Mouse (Mus musculus) bone marrow, adult 2 months (tissue): ENCODE data around the gene Myh9. TPM values are rescaled to one million over a fixed set of nuclear protein-coding genes. Genes with fewer than 3 reads are reported as not detected.
"Not testable (repeated sequence)": the region's sequence is repeated elsewhere in the genome, so short reads cannot be mapped to it uniquely, and the experiment has no call there.

ENCODE experiments used
- H3K27ac ChIP-seq: fragments of 200-500 bp; 2 replicates; pipeline ENCODE4 v1.5.1; 2012; ENCODE audit warnings: low read depth, mild to moderate bottlenecking, control low read depth, inconsistent platforms, low read length; ENCODE audit not compliant: control insufficient read depth, poor library complexity, insufficient read depth
- H3K4me1 ChIP-seq: fragments of 200-500 bp; 2 replicates; pipeline ENCODE4 v1.6.1; 2011; ENCODE audit warnings: low read length; ENCODE audit not compliant: control insufficient read depth, insufficient read depth
- H3K4me3 ChIP-seq: fragments of 200-500 bp; replicated peaks from 2 replicates; pipeline ENCODE3; 2011; ENCODE audit warnings: mild to moderate bottlenecking, low read depth, low read length, control low read depth; ENCODE audit not compliant: control insufficient read depth
- CTCF ChIP-seq: fragments of 200-500 bp; IDR thresholded peaks from 2 replicates; pipeline ENCODE4 v1.5.1; 2011; ENCODE audit warnings: low read length, control low read depth; ENCODE audit not compliant: control insufficient read depth, insufficient read depth
- POLR2A ChIP-seq: fragments of 200-500 bp; IDR thresholded peaks from 2 replicates; pipeline ENCODE4 v1.6.1; 2011; ENCODE audit warnings: low read depth, mild to moderate bottlenecking, control low read depth, low read length, borderline replicate concordance; ENCODE audit not compliant: control insufficient read depth
- WGBS: fragments of 180-500 bp; shearing (Covaris S2); methylation state at CpG from one replicate; pipeline ENCODE4 v1.1.7; 2018; 5-methylcytosine and 5-hydroxymethylcytosine counted together
- polyA plus RNA-seq: library from polyadenylated mRNA; stranded (reverse); fragments of >200 nt; gene quantifications from 2 replicates; pipeline ENCODE4 v1.2.4, GENCODE M21; 2011; ENCODE audit warnings: low replicate concordance; ENCODE audit not compliant: missing spikeins, insufficient read depth, insufficient read length

Myh9 gene
- polyA plus RNA-seq, 1 experiment, result 399 TPM

GRCm38 (mm10) chr15:77750461-77750860, 91.5 kb downstream of the Myh9 start:
- H3K4me3 ChIP-seq, result no peak overlapping the region
- 49% methylated on average over 1 of the region's 1 CpGs for WGBS
- TF ChIP-seq POLR2A (no peak), CTCF (peak; percentile 54)
- H3K27ac ChIP-seq, result no peak overlapping the region
- no peaks in the 10 kb centered on the region; the same call in 1 of the 2 replicates for H3K4me1 ChIP-seq

DNA sequence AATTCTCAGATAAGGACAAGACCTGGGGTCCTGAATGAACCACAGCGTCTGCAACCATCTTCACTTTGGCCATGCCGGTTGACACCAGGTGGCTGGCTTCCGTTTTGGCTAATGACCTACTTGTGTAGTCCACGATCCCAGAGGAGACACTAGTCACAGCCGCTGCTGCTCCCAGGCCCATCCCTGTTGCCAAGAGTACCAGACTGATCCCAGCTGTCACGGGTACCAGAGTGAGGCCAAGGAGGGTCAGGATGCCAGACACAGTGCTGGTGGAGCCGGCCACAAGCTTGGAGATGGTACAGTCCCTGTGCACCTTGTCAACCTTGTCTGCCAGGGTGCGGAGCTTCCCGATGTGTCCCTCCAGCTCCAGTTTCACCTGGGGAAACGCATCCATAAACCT, 92.3 kb downstream of the Myh9 start:
- TF ChIP-seq CTCF, result no peak
- TF ChIP-seq POLR2A, result no peak
- WGBS, result 97% methylated on average over 10 of the region's 10 CpGs
- no peak overlapping the region for H3K4me3 ChIP-seq
- H3K4me1 ChIP-seq, result no peaks in the 10 kb centered on the region
- no peak overlapping the region for H3K27ac ChIP-seq

DNA sequence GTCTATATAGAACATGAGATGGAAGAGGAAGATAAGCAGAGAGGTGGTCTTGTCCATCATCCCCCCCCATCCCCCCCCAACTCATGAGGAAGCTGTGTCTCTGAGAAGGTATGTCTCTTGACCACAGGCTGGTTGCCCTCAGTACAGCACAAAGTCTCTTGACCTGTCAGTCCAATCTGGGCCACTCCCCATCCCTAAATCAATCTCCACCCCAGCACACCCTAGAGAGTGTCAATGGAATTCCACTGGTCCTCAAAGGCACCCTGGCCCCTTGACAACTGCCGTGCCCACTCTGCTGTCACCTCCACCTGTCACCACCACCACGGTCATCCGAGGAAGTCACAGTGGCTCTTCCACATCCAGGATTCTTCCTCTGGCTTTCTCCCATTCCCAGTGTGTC, 93.6 kb downstream of the Myh9 start:
- H3K27ac ChIP-seq, result no peak overlapping the region
- TF ChIP-seq CTCF, result no peak
- no peak for TF ChIP-seq POLR2A
- no peaks in the 10 kb centered on the region for H3K4me1 ChIP-seq
- WGBS, result 91% methylated on average over 3 of the region's 3 CpGs
- no peak overlapping the region for H3K4me3 ChIP-seq

DNA sequence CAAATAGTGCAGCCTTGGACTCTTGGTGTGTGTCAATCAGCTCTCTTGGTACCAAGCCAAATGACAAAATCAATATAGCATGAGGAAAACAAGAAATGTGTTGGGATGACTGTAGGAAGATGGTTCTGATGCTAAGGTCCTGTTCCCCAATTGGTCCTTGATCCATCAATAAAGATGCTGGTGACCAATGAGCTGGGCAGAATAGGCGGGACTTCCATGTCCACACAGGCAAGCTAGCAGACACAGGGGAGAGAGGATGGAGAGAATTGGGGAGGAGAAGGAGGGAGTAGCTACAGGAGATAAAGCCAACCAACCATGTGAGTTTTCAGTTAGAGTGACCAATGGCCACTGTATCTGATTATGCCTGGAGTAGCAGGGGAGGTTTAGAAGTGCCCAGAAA, 95.6 kb downstream of the Myh9 start:
- no peak overlapping the region for H3K27ac ChIP-seq
- WGBS, result 100% methylated on average over 1 of the region's 1 CpGs
- H3K4me3 ChIP-seq, result no peak overlapping the region
- TF ChIP-seq POLR2A, result no peak
- TF ChIP-seq CTCF, result no peak
- no peaks in the 10 kb centered on the region for H3K4me1 ChIP-seq

DNA sequence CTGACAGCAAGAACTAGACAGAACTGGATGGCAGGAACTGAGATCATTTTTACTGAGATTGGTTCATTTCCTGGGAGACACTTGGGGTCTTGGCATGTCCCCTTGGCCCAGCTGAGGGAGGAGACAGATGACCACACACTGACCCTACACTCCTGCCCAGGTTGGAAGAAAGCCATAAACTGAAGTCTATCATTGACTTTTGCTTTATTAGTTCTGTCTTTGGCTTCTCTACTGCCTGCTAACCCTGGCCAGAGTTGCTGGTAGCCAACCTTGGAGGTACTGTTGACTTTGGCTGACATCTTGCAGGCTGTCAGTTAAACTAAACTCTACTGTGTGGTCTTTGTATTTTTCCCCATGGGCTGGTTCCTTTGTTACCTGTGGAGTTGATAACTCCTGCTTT, 96.9 kb downstream of the Myh9 start:
- Histone ChIP-seq H3K27ac (no peak overlapping the region), H3K4me1 (no peaks in the 10 kb centered on the region), H3K4me3 (no peak overlapping the region)
- TF ChIP-seq POLR2A, result no peak

GRCm38 (mm10) chr15:77744632-77745031, 97.3 kb downstream of the Myh9 start:
- Histone ChIP-seq H3K4me3 (no peak overlapping the region), H3K27ac (no peak overlapping the region), H3K4me1 (no peaks in the 10 kb centered on the region)
- TF ChIP-seq CTCF (no peak), POLR2A (no peak)
- 58% methylated on average over 5 of the region's 5 CpGs for WGBS

- WGBS, result 85% methylated on average over 6 of the region's 6 CpGs
- H3K27ac ChIP-seq, H3K4me3 ChIP-seq, H3K4me1 ChIP-seq: not testable (repeated sequence)
Observed at GRCm38 (mm10) chr15:77741556-77741955, 100.4 kb downstream of the Myh9 start.

DNA sequence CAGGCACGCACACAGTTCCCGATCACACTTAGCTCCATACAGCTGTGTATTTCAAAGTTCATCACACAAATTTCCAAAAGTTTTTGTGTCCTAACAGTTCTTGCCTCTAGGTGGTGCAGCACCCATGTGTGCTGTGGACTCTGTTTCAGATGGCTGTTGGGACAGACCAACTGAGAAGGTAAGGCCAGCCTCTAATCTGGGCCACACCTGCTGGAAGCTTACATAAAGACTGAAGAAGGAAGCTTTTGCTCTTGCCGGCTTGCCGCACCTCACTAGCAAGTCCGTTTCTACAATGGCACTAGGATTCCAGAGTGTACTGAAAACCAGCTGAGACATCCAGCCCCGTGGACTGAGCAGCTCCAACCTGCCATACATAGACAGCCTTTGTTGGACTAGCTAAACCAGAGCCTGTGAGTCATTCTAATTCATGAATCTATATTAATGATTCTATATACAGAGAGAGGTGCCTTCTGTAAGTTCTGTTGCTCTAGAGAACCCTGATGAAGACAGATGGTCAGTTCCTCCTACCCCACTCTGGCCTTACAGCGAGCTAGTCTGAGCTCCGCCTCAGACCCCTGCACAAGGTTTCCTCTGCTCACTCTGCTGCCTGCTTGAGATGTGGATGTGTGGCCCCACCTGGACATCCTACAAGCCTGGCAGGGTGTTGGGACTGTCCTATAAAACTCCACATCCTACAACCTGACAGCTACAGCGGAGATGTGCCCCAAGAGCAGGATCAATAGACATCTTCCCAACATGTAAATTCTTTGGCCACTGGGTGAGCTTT, 101.3 kb downstream of the Myh9 start:
- Histone ChIP-seq H3K27ac (no peak overlapping the region), H3K4me3 (no peak overlapping the region), H3K4me1 (no peaks in the 10 kb centered on the region)
- 72% methylated on average over 9 of the region's 9 CpGs for WGBS
- TF ChIP-seq POLR2A (no peak), CTCF (peak; percentile 39; the same call in 1 of the 2 replicates)

DNA sequence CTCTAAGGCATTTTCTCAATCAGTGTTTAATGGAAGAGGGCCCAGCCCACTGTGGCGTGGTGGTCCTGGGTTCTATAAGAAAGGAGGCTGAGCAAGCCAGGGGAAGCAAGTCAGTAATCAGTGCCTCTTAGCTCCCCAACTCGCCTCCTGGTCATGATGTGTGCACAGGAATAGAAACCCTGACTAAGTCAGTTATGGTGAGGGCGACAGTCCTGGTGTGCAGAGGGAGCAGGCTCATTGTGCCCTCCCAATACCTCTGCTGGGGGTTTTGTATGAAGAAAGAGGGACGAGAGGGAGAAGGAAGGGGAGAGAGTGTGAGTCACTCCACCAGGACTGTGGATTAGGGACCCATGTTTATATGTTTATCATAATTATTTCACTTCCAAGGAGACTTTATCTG, 108.1 kb downstream of the Myh9 start:
- not testable (repeated sequence) for H3K27ac ChIP-seq, H3K4me3 ChIP-seq, H3K4me1 ChIP-seq
- 44% methylated on average over 4 of the region's 4 CpGs for WGBS

DNA sequence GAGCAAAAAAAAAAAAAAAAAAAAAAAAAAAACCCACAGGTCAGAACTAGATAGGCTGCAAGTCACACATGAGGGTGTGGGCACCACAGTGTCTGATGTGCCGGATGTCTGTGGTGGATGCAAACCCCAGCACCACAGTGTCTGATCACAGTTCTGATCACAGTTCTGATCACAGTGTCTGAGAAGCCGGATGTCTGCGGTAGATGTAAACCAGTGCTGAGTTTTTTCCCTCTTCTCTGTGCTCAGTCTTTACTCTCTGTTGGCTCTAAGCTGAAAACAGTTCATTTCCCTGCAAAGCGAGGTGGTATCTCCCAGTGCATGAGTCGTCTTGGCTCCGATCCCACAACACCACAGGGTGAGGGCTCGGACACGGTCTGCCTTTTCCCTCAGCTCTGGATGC, 108.6 kb downstream of the Myh9 start:
- 47% methylated on average over 8 of the region's 8 CpGs for WGBS
- not testable (repeated sequence) for H3K4me1 ChIP-seq

DNA sequence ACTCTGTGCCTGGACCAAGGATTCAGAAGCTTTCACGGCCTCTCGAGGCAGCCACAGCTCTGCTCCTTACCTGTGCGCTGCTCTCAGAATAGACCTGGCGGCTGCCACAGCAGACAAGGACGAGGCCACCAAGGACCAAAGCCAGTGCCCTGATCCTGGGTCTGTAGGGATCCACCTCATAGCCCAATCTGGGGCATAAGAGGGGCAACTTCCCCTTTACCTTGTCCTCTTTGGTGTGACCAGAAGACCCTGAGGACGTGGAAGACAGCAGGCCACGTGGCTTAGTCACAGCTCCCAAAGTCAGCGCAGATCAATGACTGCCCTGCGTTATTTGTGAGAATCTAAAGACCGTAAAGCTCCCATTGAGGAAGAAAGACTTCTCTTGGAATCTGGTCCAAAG, 109.1 kb downstream of the Myh9 start:
- not testable (repeated sequence) for H3K4me1 ChIP-seq, H3K27ac ChIP-seq, H3K4me3 ChIP-seq
- WGBS, result 66% methylated on average over 10 of the region's 10 CpGs

More for the DNA sequence above, 108.6 kb downstream of the Myh9 start:
- not testable (repeated sequence) for H3K4me3 ChIP-seq, H3K27ac ChIP-seq
